Mouse (Mus musculus): ENCODE results near the gene Fnip2. TPM values are rescaled to one million over a fixed set of nuclear protein-coding genes. Genes with fewer than 3 reads are reported as not detected.
"Not testable (repeated sequence)": the region's sequence is repeated elsewhere in the genome, so short reads cannot be mapped to it uniquely, and the experiment has no call there.

Fnip2 gene
- total and polyA plus RNA-seq, 3 experiments, result 0.21 to 0.71 (median 0.31) TPM

DNA sequence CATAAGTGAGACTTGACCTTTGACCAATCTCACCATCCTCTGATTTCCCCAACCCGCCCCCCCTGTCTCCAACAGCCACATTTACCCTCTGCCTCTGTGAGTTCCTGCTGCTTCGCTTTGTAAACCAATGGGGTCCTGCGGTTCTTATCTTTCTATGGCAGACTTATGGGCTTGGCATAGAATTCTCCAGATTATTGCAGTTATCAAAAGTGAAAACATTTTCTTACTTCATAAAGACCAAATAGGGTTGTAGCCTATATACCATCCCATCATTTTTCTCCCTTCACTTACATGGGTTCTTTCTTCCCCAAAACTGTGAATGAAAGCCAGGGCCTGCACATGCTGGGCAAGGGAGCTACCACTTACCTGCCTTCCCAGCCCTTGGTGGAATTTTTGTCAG is 6.7 kb upstream of the Fnip2 start:
- Histone ChIP-seq H3K4me3 (replicated peaks in 1 of 3; ENCODE audit: low read depth in 2 of 3, low read length in 2 of 3, poor library complexity in 1 of 3) (no peak overlapping the region), H3K4me2 (ENCODE audit: insufficient read depth, low read depth, poor library complexity, severe bottlenecking) (no peak overlapping the region)

DNA sequence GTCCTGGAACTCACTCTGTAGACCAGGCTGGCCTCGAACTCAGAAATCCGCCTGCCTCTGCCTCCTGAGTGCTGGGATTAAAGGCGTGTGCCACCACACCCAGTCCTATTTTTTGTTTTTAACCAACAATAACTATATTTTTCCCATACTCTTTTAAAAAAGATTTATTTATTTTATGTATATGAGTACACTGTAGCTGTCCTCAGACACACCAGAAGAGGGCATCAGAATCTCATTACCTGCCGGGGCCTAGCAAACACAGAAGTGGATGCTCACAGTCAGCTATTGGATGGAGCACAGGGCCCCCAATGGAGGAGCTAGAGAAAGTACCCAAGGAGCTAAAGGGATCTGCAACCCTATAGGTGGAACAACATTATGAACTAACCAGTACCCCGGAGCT is 5.8 kb upstream of the Fnip2 start:
- H3K4me3 ChIP-seq (replicated peaks in 1 of 3; ENCODE audit: low read depth in 2 of 3, low read length in 2 of 3, poor library complexity in 1 of 3); dilution Hi-C loops (cut with MboI; ENCODE audit: extremely low pct_ligation_motif_present, extremely low pct_unique_long_range_greater_than_20kb, low sequenced_read_pairs); H3K79me2 ChIP-seq (replicated peaks; ENCODE audit: control insufficient read depth, extremely low read depth, insufficient read depth, poor library complexity, severe bottlenecking); H3K36me3 ChIP-seq (replicated peaks in 1 of 2; ENCODE audit: control insufficient read depth in 1 of 2, insufficient read depth in 1 of 2, low read length in 1 of 2); H3K4me2 ChIP-seq (ENCODE audit: insufficient read depth, low read depth, poor library complexity, severe bottlenecking); DNase-seq (ENCODE audit: extremely low read depth); H3K9ac ChIP-seq (ENCODE audit: insufficient read depth, low read depth); in situ Hi-C loops (cut with MboI; ENCODE audit: low pct_ligation_motif_present, low pct_unique_long_range_greater_than_20kb, low sequenced_read_pairs); H3K9me3 ChIP-seq (replicated peaks; ENCODE audit: low read length); H3K27ac ChIP-seq (ENCODE audit: insufficient read depth, low read depth): not testable (repeated sequence)
- Histone ChIP-seq H3K27me3 (replicated peaks) (peaks cover 49% of the 10 kb centered on the region), H3K4me1 (ENCODE audit: control insufficient read depth in 1 of 2, insufficient read depth in 2 of 2) (peaks cover 0 to 13% of the 10 kb centered on the region in 2 experiments; a peak in 2 of 4 replicates)

More for the DNA sequence above, 6.7 kb upstream of the Fnip2 start:
- Histone ChIP-seq H3K9me3 (replicated peaks; ENCODE audit: low read length) (peaks cover 1% of the 10 kb centered on the region), H3K79me2 (replicated peaks; ENCODE audit: control insufficient read depth, extremely low read depth, insufficient read depth, poor library complexity, severe bottlenecking) (no peaks in the 10 kb centered on the region), H3K36me3 (replicated peaks in 1 of 2; ENCODE audit: control insufficient read depth in 1 of 2, insufficient read depth in 1 of 2, low read length in 1 of 2) (no peaks in the 10 kb centered on the region), H3K4me1 (ENCODE audit: control insufficient read depth in 1 of 2, insufficient read depth in 2 of 2) (peaks cover 0 to 5% of the 10 kb centered on the region in 2 experiments; a peak in 1 of 4 replicates), H3K27ac (ENCODE audit: insufficient read depth, low read depth) (no peak overlapping the region), H3K9ac (ENCODE audit: insufficient read depth, low read depth) (no peak overlapping the region), H3K27me3 (replicated peaks) (peaks cover 52% of the 10 kb centered on the region)
- TF ChIP-seq ZC3H11A (IDR thresholded peaks at IDR 0.05; ENCODE audit: low read depth, low read length) (no peak), SMC3 (IDR thresholded peaks at IDR 0.05; ENCODE audit: low read depth, low read length) (no peak), POLR2A (IDR thresholded peaks at IDR 0.05; ENCODE audit: low read depth, low read length) (no peak), MAFK (IDR thresholded peaks at IDR 0.05; ENCODE audit: insufficient replicate concordance, low read length) (no peak), ELF1 (IDR thresholded peaks at IDR 0.05; ENCODE audit: low read depth, low read length) (no peak), MAX (IDR thresholded peaks at IDR 0.05; ENCODE audit: low read length) (no peak), UBTF (IDR thresholded peaks at IDR 0.05; ENCODE audit: low read depth, low read length) (no peak), ETS1 (conservative IDR thresholded peaks at IDR 0.05; ENCODE audit: low read depth, low read length) (no peak), SIN3A (IDR thresholded peaks at IDR 0.05; ENCODE audit: low read length) (no peak), KAT2A (IDR thresholded peaks at IDR 0.05; ENCODE audit: insufficient replicate concordance, low read length) (no peak), NRF1 (IDR thresholded peaks at IDR 0.05; ENCODE audit: low read depth, low read length) (no peak)
- dilution Hi-C loops (cut with MboI; ENCODE audit: extremely low pct_ligation_motif_present, extremely low pct_unique_long_range_greater_than_20kb, low sequenced_read_pairs) (no loop called here), in situ Hi-C loops (cut with MboI; ENCODE audit: low pct_ligation_motif_present, low pct_unique_long_range_greater_than_20kb, low sequenced_read_pairs) (no loop called here)
- no peak for DNase-seq (ENCODE audit: extremely low read depth)

DNA sequence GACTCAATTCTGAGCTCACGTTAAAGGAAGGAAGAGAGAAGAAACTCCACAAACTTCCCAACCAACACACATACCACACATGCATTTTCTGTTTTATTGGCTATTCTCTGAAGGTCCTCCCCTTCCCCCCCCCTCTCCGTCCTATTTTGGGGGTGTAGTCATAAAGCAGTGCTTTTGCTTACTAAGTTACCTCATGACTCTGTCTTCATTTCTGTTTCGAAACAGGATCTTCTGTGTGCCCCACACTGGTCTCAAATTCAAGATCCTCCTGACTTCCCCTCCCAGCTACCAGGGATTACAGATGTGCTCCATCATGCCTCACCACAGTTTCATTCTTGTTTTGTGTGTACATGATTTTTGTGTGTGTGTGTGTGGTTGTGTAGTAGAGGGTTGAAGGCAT is 4.8 kb upstream of the Fnip2 start:
- Histone ChIP-seq H3K27ac (ENCODE audit: insufficient read depth, low read depth) (no peak overlapping the region), H3K36me3 (replicated peaks in 1 of 2; ENCODE audit: control insufficient read depth in 1 of 2, insufficient read depth in 1 of 2, low read length in 1 of 2) (no peaks in the 10 kb centered on the region), H3K9ac (ENCODE audit: insufficient read depth, low read depth) (no peak overlapping the region), H3K79me2 (replicated peaks; ENCODE audit: control insufficient read depth, extremely low read depth, insufficient read depth, poor library complexity, severe bottlenecking) (no peaks in the 10 kb centered on the region), H3K27me3 (replicated peaks) (peaks cover 46% of the 10 kb centered on the region), H3K4me2 (ENCODE audit: insufficient read depth, low read depth, poor library complexity, severe bottlenecking) (no peak overlapping the region), H3K4me3 (replicated peaks in 1 of 3; ENCODE audit: low read depth in 2 of 3, low read length in 2 of 3, poor library complexity in 1 of 3) (no peak overlapping the region), H3K9me3 (replicated peaks; ENCODE audit: low read length) (peaks cover 9% of the 10 kb centered on the region), H3K4me1 (ENCODE audit: control insufficient read depth in 1 of 2, insufficient read depth in 2 of 2) (peaks cover 0 to 17% of the 10 kb centered on the region in 2 experiments; a peak in 2 of 4 replicates)
- DNase-seq (ENCODE audit: extremely low read depth), result peak; percentile 17
- TF ChIP-seq UBTF (IDR thresholded peaks at IDR 0.05; ENCODE audit: low read depth, low read length) (no peak), ELF1 (IDR thresholded peaks at IDR 0.05; ENCODE audit: low read depth, low read length) (no peak), MAFK (IDR thresholded peaks at IDR 0.05; ENCODE audit: insufficient replicate concordance, low read length) (no peak), NRF1 (IDR thresholded peaks at IDR 0.05; ENCODE audit: low read depth, low read length) (no peak), JUND (conservative IDR thresholded peaks at IDR 0.05; ENCODE audit: low read depth, low read length) (no peak), MYC (IDR thresholded peaks at IDR 0.05; ENCODE audit: low read depth, low read length) (no peak), EP300 (IDR thresholded peaks at IDR 0.05; ENCODE audit: low read length) (no peak), KAT2A (IDR thresholded peaks at IDR 0.05; ENCODE audit: insufficient replicate concordance, low read length) (no peak), SMC3 (IDR thresholded peaks at IDR 0.05; ENCODE audit: low read depth, low read length) (no peak), BHLHE40 (IDR thresholded peaks at IDR 0.05; ENCODE audit: low read depth, low read length) (no peak), USF1 (IDR thresholded peaks at IDR 0.05; ENCODE audit: low read depth, low read length) (no peak)
- dilution Hi-C loops (cut with MboI; ENCODE audit: extremely low pct_ligation_motif_present, extremely low pct_unique_long_range_greater_than_20kb, low sequenced_read_pairs), result no loop called here
- in situ Hi-C loops (cut with MboI; ENCODE audit: low pct_ligation_motif_present, low pct_unique_long_range_greater_than_20kb, low sequenced_read_pairs), result no loop called here

Data from CH12.LX (cell line).